Mouse (Mus musculus): ENCODE results near the gene Lenep.

- TF ChIP-seq POLR2A (IDR thresholded peaks at IDR 0.05; ENCODE audit: extremely low read depth, insufficient read depth, low read length) (peak; percentile 86), CTCF (IDR thresholded peaks at IDR 0.05; ENCODE audit: low read depth, low read length) (no peak)
Observed at GRCm38 (mm10) chr3:89393605-89394004, 9.0 kb downstream of the Lenep start.

Data from liver, adult 2 months (tissue).